Mouse (Mus musculus) ovary, postnatal 14 days (tissue): ENCODE results near the gene Dynlt1b.
"Not testable (repeated sequence)": the region's sequence is repeated elsewhere in the genome, so short reads cannot be mapped to it uniquely, and the experiment has no call there.

Experiments used
- DNase-seq: peaks from one replicate; pipeline ENCODE4 v3.0.0; 2022; ENCODE audit warnings: low spot score

Gene Dynlt1b

GRCm38 (mm10) chr17:6422805-6423204 lies 7.1 kb upstream of the Dynlt1b start:
- DNase-seq: not testable (repeated sequence)

GRCm38 (mm10) chr17:6424294-6424980 lies 5.5 kb upstream of the Dynlt1b start:
- not testable (repeated sequence) for DNase-seq

- not testable (repeated sequence) for DNase-seq
Observed at GRCm38 (mm10) chr17:6425325-6425724, 4.6 kb upstream of the Dynlt1b start.

- not testable (repeated sequence) for DNase-seq
Observed at GRCm38 (mm10) chr17:6426869-6427268, 3.0 kb upstream of the Dynlt1b start.

- not testable (repeated sequence) for DNase-seq
Observed at GRCm38 (mm10) chr17:6428926-6429325, 986 bp upstream of the Dynlt1b start.

GRCm38 (mm10) chr17:6430410-6431001 lies 594 bp downstream of the Dynlt1b start:
- not testable (repeated sequence) for DNase-seq

GRCm38 (mm10) chr17:6432456-6432855 lies 2.5 kb downstream of the Dynlt1b start:
- not testable (repeated sequence) for DNase-seq

- not testable (repeated sequence) for DNase-seq
Observed at GRCm38 (mm10) chr17:6433691-6434090, 3.8 kb downstream of the Dynlt1b start.

- not testable (repeated sequence) for DNase-seq
Observed at GRCm38 (mm10) chr17:6438080-6438479, 8.2 kb downstream of the Dynlt1b start.

GRCm38 (mm10) chr17:6439913-6440312 lies 10.0 kb downstream of the Dynlt1b start:
- not testable (repeated sequence) for DNase-seq

GRCm38 (mm10) chr17:6440493-6441077 lies 10.7 kb downstream of the Dynlt1b start:
- not testable (repeated sequence) for DNase-seq

- not testable (repeated sequence) for DNase-seq
Observed at GRCm38 (mm10) chr17:6441254-6441653, 11.3 kb downstream of the Dynlt1b start.

- not testable (repeated sequence) for DNase-seq
Observed at GRCm38 (mm10) chr17:6442513-6442912, 12.6 kb downstream of the Dynlt1b start.

GRCm38 (mm10) chr17:6445794-6446587 lies 16.1 kb downstream of the Dynlt1b start:
- DNase-seq: not testable (repeated sequence)

- DNase-seq: not testable (repeated sequence)
Observed at GRCm38 (mm10) chr17:6448293-6448692, 18.4 kb downstream of the Dynlt1b start.

GRCm38 (mm10) chr17:6449166-6449565 lies 19.3 kb downstream of the Dynlt1b start:
- not testable (repeated sequence) for DNase-seq

- not testable (repeated sequence) for DNase-seq
Observed at GRCm38 (mm10) chr17:6451205-6451604, 21.3 kb downstream of the Dynlt1b start.

- DNase-seq: not testable (repeated sequence)
Observed at GRCm38 (mm10) chr17:6452689-6453088, 22.8 kb downstream of the Dynlt1b start.

- DNase-seq: not testable (repeated sequence)
Observed at GRCm38 (mm10) chr17:6454703-6455102, 24.8 kb downstream of the Dynlt1b start.

- DNase-seq: not testable (repeated sequence)
Observed at GRCm38 (mm10) chr17:6455883-6456282, 26.0 kb downstream of the Dynlt1b start.

GRCm38 (mm10) chr17:6456614-6457402 lies 26.9 kb downstream of the Dynlt1b start:
- DNase-seq: not testable (repeated sequence)
